Mouse (Mus musculus) C2C12 (cell line): Measurements from ENCODE around the gene Isg20.

Experiments
- CTCF ChIP-seq: IDR thresholded peaks from one replicate; pipeline ENCODE4 v1.5.1; 2011; ENCODE audit not compliant: control insufficient read depth, insufficient read depth, insufficient read length
- FOSL1 ChIP-seq: IDR thresholded peaks from one replicate; pipeline ENCODE4 v1.8.0; 2011; ENCODE audit warnings: mild to moderate bottlenecking, low read length; ENCODE audit not compliant: poor library complexity, insufficient read depth, severe bottlenecking
- MAX ChIP-seq: IDR thresholded peaks from one replicate; pipeline ENCODE4 v1.6.1; 2011; ENCODE audit warnings: mild to moderate bottlenecking, control low read depth
- MYOD1 ChIP-seq: IDR thresholded peaks from one replicate; pipeline ENCODE4 v1.6.1; 2011; ENCODE audit warnings: low read depth; ENCODE audit not compliant: control insufficient read depth, insufficient read length
- USF1 ChIP-seq: IDR thresholded peaks from one replicate; pipeline ENCODE4 v1.6.1; 2011; ENCODE audit warnings: low read depth, mild to moderate bottlenecking, control low read depth, moderate library complexity

GRCm38 (mm10) chr7:78927266-78927665, 14.0 kb downstream of the Isg20 start:
- TF ChIP-seq CTCF, result no peak
- TF ChIP-seq USF1, result no peak
- TF ChIP-seq MYOD1, result no peak
- TF ChIP-seq FOSL1, result no peak
- no peak for TF ChIP-seq MAX
